Mouse (Mus musculus) embryonic fibroblast, embryonic 13.5 days (primary cell): ENCODE data around the gene Gramd1c.

Experiments used
- CTCF ChIP-seq: IDR thresholded peaks from 2 replicates; pipeline ENCODE4 v1.5.1; 2011; ENCODE audit warnings: mild to moderate bottlenecking, control low read depth, low read length, moderate library complexity, borderline replicate concordance; ENCODE audit not compliant: insufficient read depth
- POLR2A ChIP-seq: IDR thresholded peaks from 2 replicates; pipeline ENCODE4 v1.6.1; 2011; ENCODE audit warnings: low read depth, mild to moderate bottlenecking, control low read depth, low read length, moderate library complexity

- TF ChIP-seq CTCF (no peak), POLR2A (no peak)
Observed at GRCm38 (mm10) chr16:44017707-44018106, 45.4 kb downstream of the Gramd1c start.
